Mouse (Mus musculus) ES-Bruce4 (cell line): ENCODE data around the gene 2900026A02Rik. TPM values are rescaled to one million over a fixed set of nuclear protein-coding genes. Genes with fewer than 3 reads are reported as not detected.
A peak's percentile ranks its signal among the peaks of the same experiment; 100 is the strongest.

Experiments used
- H3K27ac ChIP-seq: 2 replicates; pipeline ENCODE4 v1.5.1; 2012; ENCODE audit warnings: low read length, inconsistent platforms; ENCODE audit not compliant: insufficient read depth
- H3K27me3 ChIP-seq: 2 replicates; pipeline ENCODE4 v1.6.1; 2012; ENCODE audit warnings: mild to moderate bottlenecking, low read length, inconsistent platforms; ENCODE audit not compliant: control insufficient read depth, poor library complexity, insufficient read depth, severe bottlenecking
- H3K36me3 ChIP-seq: 2 replicates; pipeline ENCODE4 v1.6.1; 2012; ENCODE audit warnings: inconsistent platforms, mild to moderate bottlenecking, low read length, moderate library complexity; ENCODE audit not compliant: control insufficient read depth, poor library complexity, insufficient read depth, severe bottlenecking
- H3K4me1 ChIP-seq: one replicate; pipeline ENCODE4 v1.8.1; 2011; ENCODE audit warnings: low read length; ENCODE audit not compliant: control insufficient read depth, insufficient read depth
- H3K4me3 ChIP-seq: 2 replicates; pipeline ENCODE4 v1.5.1; 2011; ENCODE audit warnings: low read depth, mild to moderate bottlenecking, low read length
- H3K9ac ChIP-seq: 2 replicates; pipeline ENCODE4 v1.6.1; 2012; ENCODE audit warnings: low read depth, mild to moderate bottlenecking, inconsistent platforms; ENCODE audit not compliant: poor library complexity, severe bottlenecking
- H3K9me3 ChIP-seq: replicated peaks from 2 replicates; pipeline ENCODE4 v1.6.1; 2012; ENCODE audit warnings: mild to moderate bottlenecking, low read length, inconsistent platforms; ENCODE audit not compliant: control insufficient read depth, poor library complexity, insufficient read depth, severe bottlenecking
- CTCF ChIP-seq: IDR thresholded peaks from one replicate; pipeline ENCODE4 v1.8.1; 2011; ENCODE audit warnings: low read depth, low read length
- EP300 ChIP-seq: IDR thresholded peaks from 2 replicates; pipeline ENCODE4 v1.6.1; 2011; ENCODE audit warnings: low read depth, low read length; ENCODE audit not compliant: insufficient read depth
- POLR2A ChIP-seq: IDR thresholded peaks from one replicate; pipeline ENCODE4 v1.8.1; 2011; ENCODE audit warnings: low read length; ENCODE audit not compliant: insufficient read depth
- polyA plus RNA-seq: library from polyadenylated mRNA; stranded (reverse); fragments of >200 nt; gene quantifications from 2 replicates; pipeline ENCODE4 v1.2.4, GENCODE M21; 2011; ENCODE audit warnings: low read depth; ENCODE audit not compliant: missing spikeins, insufficient read depth, insufficient read length

The 2900026A02Rik gene
- polyA plus RNA-seq, 1 experiment, result 14.2 TPM

DNA sequence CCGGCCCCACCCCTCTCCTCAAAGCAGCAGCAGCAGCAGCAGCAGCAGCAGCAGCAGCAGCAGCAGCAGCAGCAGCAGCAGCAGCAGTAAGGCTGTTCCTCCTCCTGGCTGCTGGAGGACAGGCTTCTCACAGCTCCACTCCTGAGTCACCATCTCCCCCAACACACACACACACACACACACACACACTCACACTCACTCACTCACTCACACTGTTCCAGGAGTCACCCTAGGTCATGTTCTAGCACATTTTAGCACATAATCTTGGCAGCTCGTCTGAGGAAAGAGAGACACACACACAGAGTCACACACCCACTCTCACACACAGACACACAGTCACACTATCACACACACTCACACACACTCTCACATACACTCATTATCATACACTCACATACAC is 74.4 kb downstream of the 2900026A02Rik start:
- H3K27ac ChIP-seq, result no peak overlapping the region
- no peak overlapping the region for H3K4me3 ChIP-seq
- H3K27me3 ChIP-seq, result no peaks in the 10 kb centered on the region
- H3K9ac ChIP-seq, result no peak overlapping the region
- no peaks in the 10 kb centered on the region for H3K36me3 ChIP-seq
- H3K4me1 ChIP-seq, result no peaks in the 10 kb centered on the region
- no peaks in the 10 kb centered on the region for H3K9me3 ChIP-seq
- TF ChIP-seq CTCF (no peak), EP300 (no peak), POLR2A (no peak)

DNA sequence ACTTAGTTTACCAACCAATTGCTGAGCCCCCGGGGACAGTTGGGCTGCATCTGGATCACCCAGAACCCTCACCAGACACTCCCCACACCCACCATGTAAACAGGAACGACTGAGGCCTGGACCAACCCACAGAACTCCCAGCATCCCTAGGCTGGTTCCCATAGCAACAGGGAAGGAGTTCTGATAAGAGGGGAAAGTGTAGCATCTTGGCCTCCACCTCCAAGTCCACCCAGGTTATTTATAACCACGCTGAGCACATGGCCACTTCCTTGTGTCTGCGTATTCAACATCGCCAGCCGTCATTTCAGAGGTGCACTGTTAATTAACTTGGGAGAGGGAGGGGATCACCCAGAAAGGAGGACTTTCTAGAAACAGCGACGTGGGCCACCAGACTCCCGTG is 75.9 kb downstream of the 2900026A02Rik start:
- TF ChIP-seq EP300, result no peak
- TF ChIP-seq CTCF, result no peak
- TF ChIP-seq POLR2A, result no peak
- Histone ChIP-seq H3K9me3 (no peaks in the 10 kb centered on the region), H3K27ac (no peak overlapping the region), H3K4me1 (no peaks in the 10 kb centered on the region), H3K4me3 (no peak overlapping the region), H3K9ac (no peak overlapping the region), H3K27me3 (no peaks in the 10 kb centered on the region), H3K36me3 (no peaks in the 10 kb centered on the region)

- TF ChIP-seq CTCF (no peak), EP300 (no peak), POLR2A (no peak)
- Histone ChIP-seq H3K4me1 (no peaks in the 10 kb centered on the region), H3K36me3 (no peaks in the 10 kb centered on the region), H3K9ac (no peak overlapping the region), H3K27ac (no peak overlapping the region), H3K27me3 (no peaks in the 10 kb centered on the region), H3K4me3 (no peak overlapping the region), H3K9me3 (no peaks in the 10 kb centered on the region)
These were observed 78.5 kb downstream of the 2900026A02Rik start for GRCm38 (mm10) chr5:113142486-113142885.

DNA sequence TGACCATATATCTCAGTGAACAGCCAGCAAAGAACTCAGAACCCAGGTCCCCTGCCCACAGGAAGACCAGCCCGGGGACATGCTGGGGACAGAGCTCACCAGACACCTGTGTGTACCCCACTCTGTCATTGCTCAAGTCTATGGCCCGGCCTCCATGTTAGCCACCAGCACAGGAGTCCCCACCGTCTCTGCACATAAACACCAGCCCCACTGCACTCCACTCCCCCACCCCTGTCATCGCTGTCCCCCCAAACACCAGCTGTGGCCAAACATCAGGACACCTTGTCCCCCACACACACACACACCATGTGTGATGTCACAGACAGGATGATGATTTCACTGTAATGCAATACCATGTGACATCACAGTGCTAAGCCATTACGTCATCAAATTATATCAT is 79.0 kb downstream of the 2900026A02Rik start:
- Histone ChIP-seq H3K9ac (no peak overlapping the region), H3K9me3 (no peaks in the 10 kb centered on the region), H3K27me3 (no peaks in the 10 kb centered on the region), H3K4me1 (no peaks in the 10 kb centered on the region), H3K36me3 (no peaks in the 10 kb centered on the region), H3K4me3 (no peak overlapping the region), H3K27ac (no peak overlapping the region)
- no peak for TF ChIP-seq CTCF
- TF ChIP-seq EP300, result no peak
- no peak for TF ChIP-seq POLR2A

GRCm38 (mm10) chr5:113140872-113141271 is 80.2 kb downstream of the 2900026A02Rik start:
- peak; percentile 34 for TF ChIP-seq CTCF
- TF ChIP-seq POLR2A, result no peak
- no peak for TF ChIP-seq EP300
- H3K9me3 ChIP-seq, result no peaks in the 10 kb centered on the region
- H3K36me3 ChIP-seq, result no peaks in the 10 kb centered on the region
- no peak overlapping the region for H3K4me3 ChIP-seq
- H3K27ac ChIP-seq, result no peak overlapping the region
- H3K4me1 ChIP-seq, result no peaks in the 10 kb centered on the region
- H3K27me3 ChIP-seq, result no peaks in the 10 kb centered on the region
- no peak overlapping the region for H3K9ac ChIP-seq

DNA sequence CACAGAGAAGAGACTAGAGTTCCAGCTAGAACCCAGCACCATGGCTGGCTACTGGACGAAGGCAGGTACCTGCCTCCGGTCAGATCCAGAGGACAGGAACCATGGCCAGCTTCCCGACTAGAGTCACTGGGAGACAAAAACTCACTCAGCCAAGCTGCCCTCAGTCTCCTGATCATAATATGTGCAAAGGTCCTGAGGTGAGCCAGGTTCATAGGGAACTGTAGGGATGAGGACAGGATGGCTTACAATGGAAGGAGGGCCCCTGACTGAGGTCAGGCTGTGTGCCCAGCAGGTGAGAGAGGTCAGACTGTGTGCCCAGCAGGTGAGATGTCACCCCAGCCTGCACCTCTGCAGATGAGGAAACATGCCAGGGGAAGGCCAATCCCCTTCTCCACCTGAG is 81.0 kb downstream of the 2900026A02Rik start:
- TF ChIP-seq POLR2A (no peak), CTCF (no peak), EP300 (no peak)
- H3K4me1 ChIP-seq, result no peaks in the 10 kb centered on the region
- no peaks in the 10 kb centered on the region for H3K27me3 ChIP-seq
- H3K36me3 ChIP-seq, result no peaks in the 10 kb centered on the region
- no peak overlapping the region for H3K27ac ChIP-seq
- no peak overlapping the region for H3K4me3 ChIP-seq
- H3K9me3 ChIP-seq, result no peaks in the 10 kb centered on the region
- no peak overlapping the region for H3K9ac ChIP-seq
